Mouse (Mus musculus) hindbrain, embryonic 15.5 days (tissue): ENCODE results near the gene Itgb2l. TPM values are rescaled to one million over a fixed set of nuclear protein-coding genes. Genes with fewer than 3 reads are reported as not detected.
"Not testable (repeated sequence)": the region's sequence is repeated elsewhere in the genome, so short reads cannot be mapped to it uniquely, and the experiment has no call there.

Source experiments
- ATAC-seq: fragments of 200-750 bp; cut with Nextera tagmentation; 2 replicates; pipeline ENCODE4 v1.8.0; 2017; ENCODE audit warnings: low read depth, moderate number of reproducible peaks, moderate TSS enrichment; ENCODE audit not compliant: low FRiP score
- H3K27ac ChIP-seq: fragments of 300-500 bp; sonication (generic); replicated peaks from 2 replicates; pipeline ENCODE4 v1.5.1; 2015; ENCODE audit warnings: mild to moderate bottlenecking, inconsistent platforms
- H3K27me3 ChIP-seq: fragments of 300-500 bp; sonication (generic); 2 replicates; pipeline ENCODE4 v1.6.1; 2015; ENCODE audit warnings: control low read depth, inconsistent platforms
- H3K36me3 ChIP-seq: fragments of 300-500 bp; sonication (generic); 2 replicates; pipeline ENCODE4 v1.6.1; 2015; ENCODE audit warnings: control low read depth, inconsistent platforms
- H3K4me1 ChIP-seq: fragments of 300-500 bp; sonication (generic); replicated peaks from 2 replicates; pipeline ENCODE4 v1.6.1; 2015; ENCODE audit warnings: control low read depth, inconsistent platforms
- H3K4me2 ChIP-seq: fragments of 300-500 bp; sonication (generic); 2 replicates; pipeline ENCODE4 v1.6.1; 2015; ENCODE audit warnings: moderate library complexity, mild to moderate bottlenecking, inconsistent platforms
- H3K4me3 ChIP-seq: fragments of 300-500 bp; sonication (generic); 2 replicates; pipeline ENCODE4 v1.5.1; 2015; ENCODE audit warnings: mild to moderate bottlenecking, inconsistent platforms
- H3K9ac ChIP-seq: fragments of 300-500 bp; sonication (generic); 2 replicates; pipeline ENCODE4 v1.6.1; 2015; ENCODE audit warnings: inconsistent platforms
- H3K9me3 ChIP-seq: fragments of 300-500 bp; sonication (generic); 2 replicates; pipeline ENCODE4 v1.6.1; 2016; ENCODE audit warnings: control low read depth, inconsistent platforms
- WGBS: fragments of 180-500 bp; shearing (Covaris S2); methylation state at CpG from one replicate; pipeline ENCODE4 v1.1.7; 2015; 5-methylcytosine and 5-hydroxymethylcytosine counted together
- polyA plus RNA-seq: library from polyadenylated mRNA; unstranded; fragments of >200 nt; fragmentation: Nextera tagmentation; extraction: Ambion mirVana; gene quantifications from 2 replicates; pipeline ENCODE4 v1.2.1, GENCODE M21; 2015

The Itgb2l gene
- polyA plus RNA-seq, 1 experiment from 2014 or later = 0.25 TPM

DNA sequence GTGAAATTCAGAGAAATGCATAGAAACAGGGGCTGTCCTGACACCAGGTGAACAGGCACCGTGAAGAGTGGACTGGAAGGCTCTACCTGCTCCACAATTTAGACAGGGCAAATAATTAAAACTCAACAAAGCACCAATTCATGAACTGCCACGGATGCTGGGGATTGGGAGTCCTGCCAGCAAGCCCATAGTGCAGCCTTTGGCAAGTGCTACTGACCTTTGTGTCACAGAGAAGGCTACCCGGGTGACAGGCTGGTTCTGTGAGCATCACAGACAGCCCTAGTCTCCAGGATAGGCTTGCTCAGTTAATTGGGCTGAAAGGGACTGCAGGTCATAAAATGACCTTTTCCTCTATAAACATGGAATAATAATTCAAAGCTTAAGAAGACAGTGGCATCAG, 17.4 kb upstream of the Itgb2l start:
- no peaks in the 10 kb centered on the region for H3K36me3 ChIP-seq
- H3K4me1 ChIP-seq = no peaks in the 10 kb centered on the region
- H3K4me3 ChIP-seq = no peak overlapping the region
- ATAC-seq = no peak
- no peak overlapping the region for H3K9ac ChIP-seq
- H3K27ac ChIP-seq = no peak overlapping the region
- 0 out of 2 replicates have a peak, but pooled peaks cover under 1% of the 10 kb centered on the region for H3K27me3 ChIP-seq
- 38% methylated on average over 3 of the region's 3 CpGs for WGBS
- H3K4me2 ChIP-seq = no peak overlapping the region
- H3K9me3 ChIP-seq = no peaks in the 10 kb centered on the region

GRCm38 (mm10) chr16:96459356-96459755, 15.9 kb upstream of the Itgb2l start:
- Histone ChIP-seq H3K9me3 (no peaks in the 10 kb centered on the region), H3K4me1 (no peaks in the 10 kb centered on the region), H3K27me3 (no peaks in the 10 kb centered on the region), H3K27ac (no peak overlapping the region), H3K9ac (no peak overlapping the region), H3K36me3 (no peaks in the 10 kb centered on the region), H3K4me2 (no peak overlapping the region), H3K4me3 (no peak overlapping the region)
- ATAC-seq = no peak
- WGBS = 86% methylated on average over 2 of the region's 2 CpGs

GRCm38 (mm10) chr16:96457612-96458011, 14.2 kb upstream of the Itgb2l start:
- H3K27ac ChIP-seq = no peak overlapping the region
- H3K4me3 ChIP-seq = no peak overlapping the region
- 89% methylated on average over 5 of the region's 5 CpGs for WGBS
- no peaks in the 10 kb centered on the region for H3K4me1 ChIP-seq
- H3K27me3 ChIP-seq = no peaks in the 10 kb centered on the region
- ATAC-seq = no peak
- H3K9me3 ChIP-seq = no peaks in the 10 kb centered on the region
- no peaks in the 10 kb centered on the region for H3K36me3 ChIP-seq
- H3K9ac ChIP-seq = no peak overlapping the region
- H3K4me2 ChIP-seq = no peak overlapping the region

- Histone ChIP-seq H3K4me2 (no peak overlapping the region), H3K4me3 (no peak overlapping the region), H3K4me1 (no peaks in the 10 kb centered on the region), H3K9ac (no peak overlapping the region), H3K36me3 (no peaks in the 10 kb centered on the region), H3K27me3 (no peaks in the 10 kb centered on the region), H3K27ac (no peak overlapping the region), H3K9me3 (no peaks in the 10 kb centered on the region)
- ATAC-seq = no peak
Measured at GRCm38 (mm10) chr16:96454086-96454485, 10.7 kb upstream of the Itgb2l start.

DNA sequence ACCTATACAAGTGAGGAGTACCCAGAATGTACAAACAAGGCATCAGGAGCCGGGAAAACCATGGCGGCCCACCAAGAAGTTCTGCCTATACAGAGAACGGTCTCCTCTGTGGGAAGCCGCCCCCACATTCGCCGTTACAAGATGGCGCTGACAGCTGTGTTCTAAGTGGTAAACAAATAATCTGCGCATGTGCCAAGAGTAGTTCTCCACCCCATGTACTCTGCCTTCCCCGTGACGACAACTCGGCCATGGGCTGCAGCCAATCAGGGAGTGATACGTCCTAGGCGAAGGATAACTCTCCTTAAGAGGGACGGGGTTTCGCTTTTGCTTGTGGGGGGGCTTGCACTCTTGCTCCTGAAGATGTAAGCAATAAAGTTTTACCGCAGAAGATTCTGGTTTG, 7.5 kb upstream of the Itgb2l start:
- H3K4me2 ChIP-seq, H3K4me1 ChIP-seq, H3K27me3 ChIP-seq, H3K9ac ChIP-seq, H3K27ac ChIP-seq, H3K36me3 ChIP-seq, H3K4me3 ChIP-seq, H3K9me3 ChIP-seq, ATAC-seq: not testable (repeated sequence)
- 93% methylated on average over 16 of the region's 16 CpGs for WGBS

- no peak overlapping the region for H3K4me3 ChIP-seq
- no peak for ATAC-seq
- WGBS = 86% methylated on average over 3 of the region's 3 CpGs
- no peak overlapping the region for H3K27ac ChIP-seq
- H3K27me3 ChIP-seq = no peaks in the 10 kb centered on the region
- no peaks in the 10 kb centered on the region for H3K4me1 ChIP-seq
- H3K4me2 ChIP-seq = no peak overlapping the region
- no peaks in the 10 kb centered on the region for H3K9me3 ChIP-seq
- H3K36me3 ChIP-seq = no peaks in the 10 kb centered on the region
- no peak overlapping the region for H3K9ac ChIP-seq
Measured at GRCm38 (mm10) chr16:96441826-96442225, 1.6 kb downstream of the Itgb2l start.

GRCm38 (mm10) chr16:96440871-96441270, 2.5 kb downstream of the Itgb2l start:
- Histone ChIP-seq H3K36me3 (no peaks in the 10 kb centered on the region), H3K9ac (no peak overlapping the region), H3K27ac (no peak overlapping the region), H3K27me3 (no peaks in the 10 kb centered on the region), H3K9me3 (no peaks in the 10 kb centered on the region), H3K4me2 (no peak overlapping the region), H3K4me1 (no peaks in the 10 kb centered on the region), H3K4me3 (no peak overlapping the region)
- WGBS = 69% methylated on average over 8 of the region's 8 CpGs
- ATAC-seq = 0 out of 2 replicates have a peak, but pooled peaks have one; percentile 30

DNA sequence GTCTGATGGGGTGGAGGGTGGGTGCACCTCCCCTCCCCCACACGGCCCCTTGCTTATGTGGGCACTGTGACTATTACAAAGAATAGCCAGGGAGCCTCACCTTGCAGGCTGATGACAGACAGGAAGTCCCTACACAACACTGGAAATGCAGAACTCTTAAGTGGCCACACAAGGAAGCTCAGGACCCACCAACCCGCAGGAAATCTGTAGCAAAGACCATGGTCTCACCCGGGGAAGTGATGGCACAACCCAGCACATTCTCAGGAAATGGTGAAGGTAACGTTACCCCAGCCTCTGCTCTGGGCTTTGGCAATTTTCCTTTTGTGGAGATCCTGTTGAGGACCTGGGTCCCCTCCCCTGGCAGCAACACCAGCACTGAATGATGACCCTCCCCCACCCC, 3.7 kb downstream of the Itgb2l start:
- Histone ChIP-seq H3K9me3 (no peaks in the 10 kb centered on the region), H3K4me2 (no peak overlapping the region), H3K36me3 (no peaks in the 10 kb centered on the region), H3K27ac (no peak overlapping the region), H3K9ac (no peak overlapping the region), H3K27me3 (no peaks in the 10 kb centered on the region), H3K4me3 (no peak overlapping the region), H3K4me1 (no peaks in the 10 kb centered on the region)
- 80% methylated on average over 4 of the region's 4 CpGs for WGBS
- no peak for ATAC-seq

- no peaks in the 10 kb centered on the region for H3K27me3 ChIP-seq
- 95% methylated on average over 5 of the region's 5 CpGs for WGBS
- H3K27ac ChIP-seq = no peak overlapping the region
- H3K9me3 ChIP-seq = no peaks in the 10 kb centered on the region
- no peak overlapping the region for H3K4me2 ChIP-seq
- H3K4me3 ChIP-seq = no peak overlapping the region
- no peak overlapping the region for H3K9ac ChIP-seq
- no peaks in the 10 kb centered on the region for H3K4me1 ChIP-seq
- H3K36me3 ChIP-seq = no peaks in the 10 kb centered on the region
- no peak for ATAC-seq
Measured at GRCm38 (mm10) chr16:96438946-96439345, 4.5 kb downstream of the Itgb2l start.

DNA sequence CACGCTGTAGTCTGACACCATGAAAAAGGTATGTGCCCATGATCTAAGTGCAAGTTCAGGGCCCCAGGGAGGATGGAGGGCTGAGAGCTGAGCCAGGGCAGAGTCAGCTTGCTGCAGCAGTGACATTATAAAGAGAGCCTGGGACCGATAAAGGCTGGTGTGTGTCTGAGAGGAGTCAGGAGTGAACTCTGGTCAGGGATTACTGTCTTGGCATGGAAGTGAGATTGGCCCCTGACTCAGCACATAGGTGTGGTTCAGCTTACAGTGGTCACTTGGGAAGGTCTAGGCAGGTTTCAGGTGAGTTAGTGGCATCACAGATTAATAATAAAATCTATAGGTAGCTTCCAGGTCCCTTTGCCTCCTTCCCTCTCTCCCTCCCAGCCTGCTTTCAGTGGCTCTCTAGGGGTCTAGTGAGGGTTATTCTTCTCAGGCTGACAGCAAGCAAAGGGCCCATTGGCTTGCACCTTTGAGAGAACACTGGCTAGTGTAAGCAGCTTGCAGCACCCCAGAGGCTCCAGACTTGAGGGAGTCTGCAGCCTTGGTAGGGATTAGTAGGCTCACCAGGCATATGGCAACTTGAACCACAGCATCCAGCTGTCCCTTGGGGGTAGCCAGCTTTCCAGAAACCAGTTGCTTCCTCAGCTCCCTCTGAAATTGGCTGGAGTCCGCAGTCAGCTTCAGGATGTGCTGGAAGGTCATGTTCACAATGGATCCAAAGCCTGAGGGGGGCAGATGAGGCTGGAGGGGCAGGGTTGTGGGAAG, 9.2 kb downstream of the Itgb2l start:
- 85% methylated on average over 3 of the region's 3 CpGs for WGBS

GRCm38 (mm10) chr16:96433266-96433665, 10.2 kb downstream of the Itgb2l start:
- H3K4me2 ChIP-seq = no peak overlapping the region
- no peak for ATAC-seq
- H3K4me1 ChIP-seq = no peaks in the 10 kb centered on the region
- H3K9me3 ChIP-seq = no peaks in the 10 kb centered on the region
- no peak overlapping the region for H3K4me3 ChIP-seq
- H3K9ac ChIP-seq = no peak overlapping the region
- H3K36me3 ChIP-seq = no peaks in the 10 kb centered on the region
- no peak overlapping the region for H3K27ac ChIP-seq
- 87% methylated on average over 10 of the region's 10 CpGs for WGBS
- H3K27me3 ChIP-seq = no peaks in the 10 kb centered on the region

More for the DNA sequence above, 9.2 kb downstream of the Itgb2l start:
- Histone ChIP-seq H3K9ac (no peak overlapping the region), H3K4me2 (no peak overlapping the region), H3K4me3 (no peak overlapping the region), H3K27me3 (no peaks in the 10 kb centered on the region), H3K4me1 (no peaks in the 10 kb centered on the region), H3K27ac (no peak overlapping the region), H3K9me3 (no peaks in the 10 kb centered on the region), H3K36me3 (no peaks in the 10 kb centered on the region)
- ATAC-seq = no peak

DNA sequence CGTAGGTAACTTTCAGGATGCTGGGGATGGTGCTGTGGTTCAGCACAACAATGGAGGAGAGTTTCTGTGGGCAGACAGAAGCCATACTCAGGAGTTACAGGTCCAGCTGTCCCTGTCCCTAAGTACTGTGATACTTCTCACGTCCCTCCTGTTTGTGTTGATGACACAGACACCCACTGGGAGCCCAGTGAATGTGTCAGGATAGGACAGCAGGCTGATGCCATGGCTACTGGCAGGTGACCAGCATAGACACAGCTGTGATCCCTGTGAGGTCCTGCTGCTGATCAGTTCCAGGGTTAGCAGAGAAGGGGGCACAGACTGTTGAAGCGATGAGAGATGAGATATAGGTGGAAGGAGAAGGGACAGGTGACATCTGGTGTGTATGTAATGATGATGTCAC, 14.4 kb downstream of the Itgb2l start:
- H3K4me1 ChIP-seq = no peaks in the 10 kb centered on the region
- H3K27me3 ChIP-seq = no peaks in the 10 kb centered on the region
- no peaks in the 10 kb centered on the region for H3K36me3 ChIP-seq
- H3K9ac ChIP-seq = no peak overlapping the region
- H3K4me2 ChIP-seq = no peak overlapping the region
- no peak overlapping the region for H3K4me3 ChIP-seq
- 67% methylated on average over 3 of the region's 3 CpGs for WGBS
- no peak overlapping the region for H3K27ac ChIP-seq
- no peaks in the 10 kb centered on the region for H3K9me3 ChIP-seq
- ATAC-seq = no peak

GRCm38 (mm10) chr16:96426671-96427070, 16.7 kb downstream of the Itgb2l start:
- Histone ChIP-seq H3K4me2 (no peak overlapping the region), H3K4me3 (no peak overlapping the region), H3K27ac (no peak overlapping the region), H3K4me1 (no peaks in the 10 kb centered on the region), H3K9me3 (no peaks in the 10 kb centered on the region), H3K36me3 (no peaks in the 10 kb centered on the region), H3K27me3 (no peaks in the 10 kb centered on the region), H3K9ac (no peak overlapping the region)
- WGBS = 87% methylated on average over 7 of the region's 7 CpGs
- no peak for ATAC-seq
